Mouse (Mus musculus) layer of hippocampus, postnatal 10 days (tissue): ENCODE data around the gene Clic1. TPM values are rescaled to one million over a fixed set of nuclear protein-coding genes. Genes with fewer than 3 reads are reported as not detected.

Source experiments
- DNase-seq, 2 experiments: peaks; one replicate each; pipeline ENCODE4 v3.0.0; 2021; ENCODE audit warnings: low spot score in 2 of 2
- total RNA-seq, 2 experiments: library from RNA; stranded (reverse); gene quantifications; 2 replicates each; pipeline ENCODE4 v1.2.3; 2021

Clic1 gene
- total RNA-seq, 2 experiments from 2014 or later = 19.3 to 19.6 TPM

DNA sequence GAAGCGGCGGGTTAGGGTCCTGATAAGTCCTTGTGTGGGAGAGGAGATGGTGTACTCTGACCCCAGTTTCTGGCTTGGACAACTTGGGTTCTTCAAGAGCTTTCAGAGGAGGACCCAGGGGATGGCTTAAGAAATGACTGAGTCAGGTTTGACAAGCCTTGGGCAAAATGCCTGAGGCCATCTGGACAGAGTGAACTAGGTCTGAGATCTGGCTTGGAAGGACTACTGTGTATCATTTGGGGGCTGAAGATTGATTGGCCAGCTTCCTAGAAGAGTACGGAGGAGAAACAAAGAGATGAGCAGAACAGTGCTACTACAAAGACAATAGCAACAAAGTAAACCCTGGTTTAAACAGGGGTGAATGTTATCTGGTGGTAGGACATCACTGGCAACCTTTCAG is 13.7 kb downstream of the Clic1 start:
- no peak for DNase-seq

DNA sequence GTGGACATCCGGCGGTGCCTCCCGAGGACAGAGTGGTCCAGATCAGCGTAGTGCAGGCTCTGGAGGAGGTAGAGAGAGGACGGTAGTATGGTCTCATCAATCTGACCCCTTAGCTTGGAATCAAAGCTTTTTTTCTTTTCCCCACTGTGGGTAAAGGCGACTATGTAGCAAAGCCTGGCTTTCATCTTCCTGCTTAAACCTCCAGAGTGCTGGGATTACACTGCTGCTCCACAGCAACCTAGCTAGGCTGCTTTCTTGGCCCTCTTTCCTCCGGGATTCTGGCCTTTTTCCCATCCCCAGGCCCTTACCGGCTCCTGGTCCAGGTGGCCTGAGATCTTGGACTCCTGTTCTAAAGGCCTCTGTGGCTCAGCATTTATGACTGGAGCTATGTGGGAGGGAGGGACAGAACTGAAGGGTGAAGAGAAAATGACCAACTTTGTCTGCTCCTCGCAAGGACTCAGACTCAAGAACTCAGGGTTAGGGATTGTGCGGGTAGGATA is 14.7 kb downstream of the Clic1 start:
- DNase-seq = no peak

DNA sequence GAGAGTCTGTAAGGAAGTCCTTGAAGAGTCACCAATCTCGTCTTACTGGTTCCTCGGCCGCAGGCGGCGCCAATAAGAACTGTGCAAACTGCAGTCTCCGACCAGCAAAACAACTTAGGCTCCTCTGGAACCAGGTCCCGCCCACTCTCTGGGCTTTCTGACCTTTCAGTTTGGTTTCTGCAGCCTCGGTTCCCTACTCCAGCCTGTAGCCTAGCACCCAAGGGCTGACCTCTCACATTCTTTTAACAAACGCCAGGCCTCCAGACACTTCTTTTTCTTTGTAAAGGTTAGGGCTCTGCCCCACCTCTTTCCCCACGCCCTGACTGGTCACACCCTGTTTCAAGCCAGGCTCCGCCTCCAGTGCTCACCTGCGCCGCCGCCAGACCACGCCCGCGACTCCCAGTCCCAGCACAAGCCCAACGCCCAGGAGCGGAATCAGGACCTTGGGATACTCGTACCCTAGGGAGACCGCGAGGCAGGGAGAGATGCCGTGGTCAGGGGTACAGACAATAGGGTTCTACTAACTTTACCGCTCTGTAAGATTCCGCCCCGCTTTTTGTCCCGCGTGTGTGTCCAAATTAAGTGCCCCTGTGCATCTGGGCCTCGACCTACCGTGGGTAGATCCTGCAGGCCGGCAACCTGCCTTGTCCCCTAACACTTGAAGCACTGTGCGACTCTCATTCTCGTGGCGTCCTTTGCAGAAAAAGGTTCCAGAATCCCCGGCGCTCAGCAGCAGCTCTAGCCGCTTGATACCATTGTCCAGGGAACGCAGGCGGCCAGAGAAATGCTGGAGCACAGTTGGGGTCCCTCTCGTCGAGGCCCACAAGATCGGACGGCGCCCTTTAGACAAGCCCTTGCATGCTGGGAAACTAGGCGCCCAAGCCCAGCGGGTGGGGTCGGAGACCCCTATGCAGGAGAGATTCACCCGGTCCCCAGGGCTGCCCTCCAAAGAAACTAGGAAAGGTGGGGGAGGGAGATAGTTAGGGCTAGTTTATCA is 15.5 kb downstream of the Clic1 start, which contains the start of gene Ly6g6c:
Gene Ly6g6c (plus strand): TSS at position 438 of the 997 bp plus-strand sequence.
- no peak for DNase-seq

DNA sequence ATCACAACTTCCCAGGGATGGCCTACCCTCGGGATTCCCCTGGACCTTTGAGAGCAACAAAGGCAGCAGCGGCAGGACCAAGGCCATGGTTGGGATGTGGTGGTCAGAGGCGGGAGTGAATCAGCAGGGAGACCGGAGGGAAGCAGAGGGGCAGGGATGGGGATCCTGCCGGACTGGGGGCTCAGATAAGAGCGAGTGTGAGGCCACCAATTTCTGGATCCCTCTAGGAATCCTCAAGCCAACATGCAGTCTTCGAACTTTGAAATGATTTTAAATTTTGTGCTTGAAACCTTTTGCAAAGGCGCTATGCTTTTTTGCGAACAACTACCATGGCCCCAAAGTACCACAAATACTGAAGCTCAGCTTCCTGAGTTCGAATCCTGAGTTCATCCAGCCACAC is 16.3 kb downstream of the Clic1 start, which contains the start of gene Mpig6b:
Gene Mpig6b (minus strand): TSS at position 101 of the 400 bp plus-strand sequence.
- no peak for DNase-seq

DNA sequence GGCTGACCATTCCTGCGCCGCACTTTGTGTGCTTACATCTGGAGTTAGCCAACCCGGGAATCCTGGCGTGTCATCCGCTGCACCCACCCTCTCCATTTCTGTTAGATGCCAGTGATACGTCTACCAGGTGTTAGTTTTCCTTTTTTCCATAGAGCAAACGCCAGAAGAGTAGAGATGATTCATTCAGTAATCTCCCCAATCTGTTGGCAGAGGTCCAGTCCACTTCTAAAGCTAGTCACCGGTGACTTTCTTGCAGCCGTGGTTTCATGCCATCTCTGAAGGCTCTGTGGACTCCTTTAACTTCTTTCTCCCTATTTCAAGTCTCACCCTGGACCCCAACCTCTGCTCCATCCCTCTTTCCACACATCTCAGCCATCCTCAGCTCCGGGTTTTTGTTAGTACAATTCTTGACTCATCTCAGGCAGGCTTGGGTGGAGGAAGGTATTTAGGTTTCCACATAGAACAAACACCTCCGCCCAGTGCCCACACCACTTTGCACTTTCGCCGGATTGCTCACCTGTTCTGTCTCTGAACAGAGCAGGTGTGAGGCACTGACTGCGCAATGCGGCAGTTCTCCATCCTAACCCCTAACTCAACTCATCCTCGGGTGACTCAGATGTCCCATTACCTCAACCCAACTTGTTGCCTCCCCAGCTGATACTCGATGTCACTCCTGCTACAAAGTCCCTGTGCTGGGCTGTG is 18.6 kb downstream of the Clic1 start:
- no peak for DNase-seq

DNA sequence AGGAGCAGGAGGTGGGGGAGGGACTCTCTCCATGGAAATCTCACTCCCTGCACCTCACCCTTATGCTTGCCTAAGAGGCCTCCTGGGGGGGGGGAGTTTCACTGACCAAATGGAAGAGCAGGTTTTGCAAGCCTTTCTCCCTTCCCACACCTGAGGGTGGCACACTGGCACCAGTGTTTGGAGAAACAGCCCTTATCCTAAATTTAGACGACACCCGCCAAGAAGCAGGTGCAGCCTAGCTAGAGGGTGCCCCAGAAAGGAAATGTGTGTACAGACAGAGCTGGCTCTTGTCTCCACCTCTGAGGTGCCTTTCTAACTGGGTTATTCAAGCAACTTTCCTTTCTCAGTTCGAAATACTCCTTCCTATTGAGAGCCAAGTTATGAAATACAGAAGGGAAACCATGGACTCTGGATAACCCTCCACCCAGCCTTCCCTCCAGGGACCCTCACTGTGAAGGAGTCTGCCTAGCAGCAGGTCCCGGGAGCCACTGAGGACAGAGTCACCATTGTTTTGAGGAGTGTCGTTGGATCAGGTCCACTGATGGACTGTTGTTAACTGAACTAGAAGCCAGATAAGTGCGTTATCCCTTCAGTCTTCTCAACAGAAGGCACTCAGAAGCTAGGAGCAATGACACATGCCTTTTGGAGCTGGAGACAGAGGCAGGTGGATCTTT is 20.9 kb downstream of the Clic1 start:
- DNase-seq = no peak

DNA sequence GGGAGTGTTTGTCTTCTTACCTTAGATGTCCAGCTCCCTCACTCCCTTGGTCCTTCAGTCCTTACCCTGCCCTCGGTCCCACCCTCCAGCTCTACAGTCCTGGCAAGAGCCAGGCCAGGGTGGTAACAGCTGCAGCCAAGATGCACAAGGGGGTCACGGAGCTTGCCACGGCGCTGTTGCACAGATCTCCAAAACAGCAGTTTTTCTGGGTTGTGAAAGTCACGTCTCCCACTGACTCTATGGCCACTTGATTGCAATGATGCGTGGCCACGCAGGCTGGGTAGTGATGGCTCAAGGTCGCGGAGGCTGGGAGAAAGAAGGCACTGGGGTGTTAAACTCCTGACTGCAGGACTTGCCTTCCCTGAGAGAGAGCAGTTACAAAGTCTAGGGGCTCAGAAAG is 21.7 kb downstream of the Clic1 start:
- no peak for DNase-seq

DNA sequence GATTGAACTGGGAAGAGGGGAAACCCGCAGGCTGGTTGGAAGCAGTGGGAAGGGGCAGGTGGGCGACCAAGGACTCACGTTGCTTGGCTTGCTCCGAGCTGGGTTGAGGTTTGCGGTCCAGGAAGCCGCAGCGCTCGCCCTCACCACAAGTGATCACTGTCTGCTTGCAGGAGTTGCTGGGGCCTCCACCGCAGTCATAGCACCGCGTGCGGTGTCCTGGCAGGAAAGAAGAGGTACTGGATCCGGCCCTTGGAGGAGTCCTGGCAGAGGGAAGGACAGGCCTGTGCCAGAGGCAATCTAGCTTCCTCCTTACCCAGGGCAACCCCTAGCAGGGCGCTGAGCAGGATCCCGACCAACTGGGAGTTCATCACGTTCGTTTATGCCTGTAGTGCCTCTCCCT is 24.3 kb downstream of the Clic1 start:
- no peak for DNase-seq

DNA sequence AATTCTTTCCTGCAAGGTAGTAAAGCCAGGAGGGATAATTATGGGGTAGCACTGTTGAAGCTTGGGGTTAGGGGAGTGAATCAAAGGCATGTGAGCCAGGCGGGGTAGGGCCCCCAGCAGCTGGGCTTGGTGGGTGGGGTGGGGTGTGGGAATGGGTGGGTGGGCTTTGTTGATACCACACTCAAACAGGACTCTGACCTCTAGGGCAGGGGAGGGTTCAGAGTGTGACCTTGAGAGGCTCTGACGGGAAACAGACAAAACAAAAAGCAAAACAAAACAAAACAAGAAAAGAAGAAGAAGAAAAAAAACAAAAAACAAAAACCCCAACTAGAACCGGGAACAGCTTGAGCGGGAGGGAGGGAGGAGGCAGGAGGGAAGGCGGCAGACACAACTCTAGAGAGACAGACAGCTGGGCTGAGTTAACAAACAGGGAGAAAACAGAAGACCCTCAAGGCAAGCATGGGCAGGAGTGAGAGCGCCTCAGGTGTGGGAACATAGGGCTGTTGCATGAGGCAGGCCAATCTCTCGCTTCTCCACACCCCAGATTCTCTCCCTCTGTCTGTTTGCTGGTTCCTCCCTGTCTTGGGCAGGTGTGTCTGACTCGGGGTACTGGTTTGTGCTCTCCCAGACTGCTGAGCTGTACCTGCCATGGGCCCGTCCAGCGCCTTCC is 26.9 kb downstream of the Clic1 start, which contains the start of gene Ly6g6e:
Gene Ly6g6e (plus strand): TSS at position 396 of the 670 bp plus-strand sequence.
- no peak for DNase-seq

DNA sequence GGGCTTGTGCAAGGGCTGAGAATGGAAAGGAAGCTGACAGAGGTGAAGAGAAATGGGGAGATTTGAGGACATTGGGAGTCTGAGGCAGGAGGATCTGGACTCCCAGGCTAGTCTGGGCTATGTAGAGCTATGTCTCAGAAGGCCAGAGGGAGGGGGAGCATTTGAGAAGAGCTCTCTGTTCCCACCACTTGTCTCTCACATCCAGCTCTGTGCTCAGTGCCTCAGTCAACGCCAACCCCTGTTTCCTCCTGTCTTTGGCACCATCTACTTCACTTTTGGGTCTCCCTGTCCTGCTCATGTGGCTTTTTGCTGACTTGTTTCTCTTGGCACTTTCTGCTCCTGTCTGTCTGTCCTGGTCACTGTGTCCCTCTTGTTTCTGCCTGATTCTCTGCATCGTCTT is 27.5 kb downstream of the Clic1 start:
- DNase-seq = no peak

DNA sequence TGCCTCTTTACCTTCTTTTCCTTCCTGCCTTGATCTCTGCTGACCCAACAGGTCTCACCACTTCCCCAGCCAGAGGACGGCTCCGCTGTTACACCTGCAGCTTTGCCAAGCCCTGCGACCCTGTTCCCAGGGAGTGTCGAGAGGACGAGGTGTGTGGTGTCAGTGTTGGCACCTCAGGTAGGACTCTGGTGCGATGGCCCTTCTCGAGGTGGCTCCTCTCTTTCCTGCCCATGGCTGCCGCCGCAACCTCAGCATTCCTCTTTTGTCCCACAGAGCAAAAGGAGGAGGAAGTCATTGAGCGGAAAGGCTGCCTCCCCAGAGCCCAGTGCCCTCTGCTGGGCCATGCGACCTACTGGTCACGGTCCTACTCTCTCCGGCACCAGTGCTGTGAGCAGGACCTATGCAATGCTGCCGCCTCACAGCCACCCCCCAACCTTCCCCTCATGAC is 28.0 kb downstream of the Clic1 start, which contains the start of gene Ly6g6d:
Gene Ly6g6d (minus strand): TSS at position 280 of the 448 bp plus-strand sequence.
- DNase-seq = peak in 1 of 2 experiments; percentile 43

DNA sequence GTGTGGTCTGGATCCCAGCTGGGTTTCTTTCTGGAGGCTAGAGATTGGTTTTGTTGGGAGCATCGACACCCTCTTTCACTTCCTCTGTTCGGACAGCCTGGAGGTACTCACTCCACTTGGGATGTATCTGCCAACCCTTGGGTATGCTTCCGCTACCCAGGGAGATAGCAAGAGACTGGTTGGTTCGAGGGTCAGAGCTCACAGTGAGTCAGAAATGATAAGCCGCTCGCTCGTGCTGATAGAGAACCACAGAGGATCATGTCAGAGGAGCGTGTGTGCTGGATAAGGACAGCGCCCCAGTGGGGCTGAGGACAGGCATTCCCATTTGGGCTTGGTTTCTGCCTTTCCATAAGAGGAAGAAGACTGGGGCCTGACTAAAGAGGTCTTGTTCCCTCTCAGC is 30.0 kb downstream of the Clic1 start:
- no peak for DNase-seq

DNA sequence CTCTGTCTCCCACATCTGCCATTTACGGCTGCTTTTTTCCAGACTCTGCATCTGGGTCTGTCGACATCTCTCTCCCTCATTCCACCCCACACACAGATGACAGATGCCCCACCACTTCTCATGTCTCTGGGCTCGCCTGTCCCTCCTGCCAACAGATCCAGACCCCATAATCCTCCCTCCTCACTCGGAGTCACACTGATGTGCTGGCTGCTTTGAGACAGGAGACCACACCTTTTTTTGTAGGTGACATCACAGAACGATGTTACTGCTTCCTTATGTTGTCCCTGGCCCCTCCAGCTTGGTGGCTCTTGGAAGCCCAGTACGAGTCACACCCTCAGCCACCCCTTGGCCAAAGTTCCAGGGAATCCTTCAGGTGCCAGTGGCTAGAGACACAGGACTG is 30.5 kb downstream of the Clic1 start:
- DNase-seq = no peak

DNA sequence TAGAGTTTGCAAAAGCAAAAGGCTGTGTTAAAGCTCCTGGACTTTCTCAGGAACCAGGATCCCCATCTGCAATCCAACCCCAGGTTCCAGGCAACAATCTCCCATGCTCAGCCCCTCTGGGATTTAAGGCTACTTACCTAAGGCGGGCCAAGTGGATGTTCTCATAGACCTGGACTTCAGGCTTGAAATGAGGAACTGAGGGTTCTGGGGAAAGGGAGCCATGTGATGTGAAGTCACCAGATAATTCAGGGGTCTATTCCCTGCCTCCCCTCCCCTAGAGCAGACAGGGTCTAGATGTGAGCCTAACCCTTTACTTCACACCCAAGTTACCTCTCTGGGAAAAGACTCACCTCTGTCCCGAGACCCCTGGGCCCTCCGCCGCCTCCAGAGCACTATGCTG is 30.9 kb downstream of the Clic1 start:
- no peak for DNase-seq

DNA sequence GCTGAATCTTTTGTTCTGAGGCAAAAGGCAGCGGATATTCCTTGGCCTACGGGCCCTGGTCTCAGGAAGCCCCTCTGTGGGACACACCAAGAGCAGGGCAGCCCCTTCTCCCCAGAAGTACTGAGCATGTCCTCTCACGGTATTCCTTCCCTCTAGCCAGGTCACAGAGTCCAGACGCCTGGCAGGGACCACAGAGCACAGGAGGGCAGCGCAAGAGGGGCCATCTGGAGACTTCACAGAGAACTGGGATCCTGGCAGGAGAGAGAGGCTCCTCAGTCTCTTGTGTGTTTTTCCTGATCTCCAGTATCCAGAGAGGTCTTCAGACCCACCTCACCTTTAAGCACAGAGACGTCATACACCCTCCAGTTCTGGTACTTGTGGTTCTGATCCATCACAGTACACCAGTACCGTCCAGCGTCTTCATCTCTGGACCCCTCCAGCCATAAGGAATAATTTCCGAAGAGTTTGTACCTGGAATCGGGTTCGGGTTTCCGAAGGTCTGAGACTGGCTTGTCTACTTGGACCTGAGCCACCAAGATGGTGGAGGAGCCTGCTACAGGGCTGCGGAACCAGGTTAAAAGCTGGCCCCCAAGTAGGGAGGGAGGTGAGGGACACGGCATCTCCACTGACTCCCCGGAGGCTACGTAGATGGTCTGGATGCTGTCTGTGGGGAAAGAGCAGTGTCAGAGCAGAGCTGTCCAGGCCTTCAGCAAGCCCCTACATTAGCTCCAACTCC is 33.2 kb downstream of the Clic1 start:
- no peak for DNase-seq

DNA sequence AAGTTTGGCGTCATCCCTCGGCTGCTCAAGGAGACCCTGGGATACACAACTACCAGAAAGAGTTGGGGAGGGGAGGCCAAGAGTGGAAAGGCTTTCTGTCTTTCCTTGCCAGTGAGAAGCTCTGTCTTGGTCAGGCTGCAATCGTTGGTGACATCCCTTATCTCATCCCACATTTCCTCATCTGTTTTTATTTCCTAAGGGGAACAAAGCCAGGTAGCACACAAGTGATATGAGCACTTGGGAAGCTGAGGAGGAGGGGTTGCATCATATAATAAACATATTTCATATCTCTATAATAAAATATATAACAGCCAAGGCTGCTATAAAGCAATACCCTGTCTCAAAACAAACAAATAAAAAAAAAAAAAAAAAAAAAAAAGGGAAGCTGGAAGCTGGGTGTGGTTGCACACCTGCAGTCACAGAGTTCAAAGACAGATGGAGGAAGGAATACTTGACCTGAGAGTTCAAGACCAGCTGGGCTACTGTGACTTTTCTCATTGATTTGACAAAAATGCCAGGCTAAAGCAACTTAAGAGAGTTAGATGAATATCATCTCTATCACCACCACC is 34.2 kb downstream of the Clic1 start:
- DNase-seq = no peak

DNA sequence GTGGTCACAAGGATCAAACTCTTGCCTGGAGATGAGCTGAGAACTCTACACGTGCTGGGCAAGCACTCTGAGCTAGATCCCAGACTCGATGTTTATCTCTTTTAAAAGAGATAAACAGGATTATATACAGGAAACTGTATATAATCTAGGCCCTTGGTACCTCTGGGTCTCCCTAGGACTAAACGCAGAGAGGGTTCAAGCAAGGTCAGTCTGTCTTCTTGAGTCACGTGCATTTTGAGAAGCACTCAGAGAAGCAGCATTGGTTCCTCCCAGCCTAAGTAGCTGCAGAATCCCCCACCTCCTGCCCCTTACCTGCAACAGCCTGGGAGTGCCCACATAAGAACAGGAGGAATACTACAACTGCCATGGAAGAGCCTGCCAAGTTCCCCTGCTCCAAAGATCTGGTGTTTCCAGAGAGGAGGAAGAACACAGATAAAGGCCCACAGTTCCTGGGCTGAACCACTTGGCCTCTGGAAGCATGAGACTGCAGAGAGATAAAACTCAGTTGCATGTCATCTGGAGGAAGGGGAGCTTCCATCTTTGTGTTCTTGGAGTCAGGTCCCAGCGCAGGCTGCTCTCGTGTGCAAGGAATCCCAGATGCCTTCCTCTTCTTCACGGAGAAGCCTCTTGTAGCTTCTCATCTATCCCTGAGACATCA is 35.6 kb downstream of the Clic1 start, which contains the start of gene Ly6g6f:
Gene Ly6g6f (minus strand): TSS at position 403 of the 658 bp plus-strand sequence.
- no peak for DNase-seq

DNA sequence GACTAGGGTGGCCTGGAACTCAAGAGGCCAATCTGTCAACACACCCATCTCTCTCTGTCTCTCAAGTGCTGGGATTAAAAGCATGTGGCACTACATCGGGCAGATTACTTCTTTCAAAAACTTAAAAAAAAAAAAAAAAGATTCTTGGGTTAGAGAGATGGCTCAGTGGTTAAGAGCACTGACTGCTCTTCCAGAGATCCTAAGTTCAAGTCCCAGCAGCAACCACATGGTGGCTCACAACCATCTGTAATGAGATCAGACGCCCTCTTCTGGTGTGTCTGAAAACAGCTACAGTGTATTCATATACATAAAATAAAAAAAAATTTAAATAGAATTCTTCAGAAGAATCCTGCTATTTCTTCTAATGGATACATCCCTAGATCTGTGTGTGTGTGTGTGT is 38.4 kb downstream of the Clic1 start:
- DNase-seq = no peak
